Mouse (Mus musculus) c-Kit-positive CD71-positive TER-119-negative erythroid progenitor cells, embryonic 14.5 days (primary cell): ENCODE data around the gene Prpsap2.

Experiments
- DNase-seq: peaks from one replicate; pipeline ENCODE4 v3.0.0-alpha.2; 2013; ENCODE audit warnings: low read depth

Prpsap2 gene

DNA sequence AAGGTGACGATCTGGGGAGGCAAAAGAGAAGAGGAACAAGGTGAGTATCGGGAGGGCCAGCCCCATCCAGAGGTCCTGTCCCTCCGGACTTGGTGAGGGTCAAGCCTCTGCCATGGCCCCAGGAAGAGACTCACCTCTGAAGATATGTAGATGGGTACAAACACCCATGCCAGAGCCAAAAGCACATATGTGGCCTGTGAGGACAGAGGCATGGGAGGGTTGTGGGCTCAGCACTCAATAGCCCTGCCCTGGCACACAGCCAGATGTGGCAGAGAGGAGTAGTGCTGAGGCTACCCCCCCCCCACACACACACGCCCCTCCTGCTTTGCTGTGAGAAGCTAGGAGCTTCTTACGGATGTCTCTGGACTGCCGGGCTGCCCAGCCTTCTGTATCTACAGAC is 46.8 kb downstream of the Prpsap2 start:
- DNase-seq, result no peak

DNA sequence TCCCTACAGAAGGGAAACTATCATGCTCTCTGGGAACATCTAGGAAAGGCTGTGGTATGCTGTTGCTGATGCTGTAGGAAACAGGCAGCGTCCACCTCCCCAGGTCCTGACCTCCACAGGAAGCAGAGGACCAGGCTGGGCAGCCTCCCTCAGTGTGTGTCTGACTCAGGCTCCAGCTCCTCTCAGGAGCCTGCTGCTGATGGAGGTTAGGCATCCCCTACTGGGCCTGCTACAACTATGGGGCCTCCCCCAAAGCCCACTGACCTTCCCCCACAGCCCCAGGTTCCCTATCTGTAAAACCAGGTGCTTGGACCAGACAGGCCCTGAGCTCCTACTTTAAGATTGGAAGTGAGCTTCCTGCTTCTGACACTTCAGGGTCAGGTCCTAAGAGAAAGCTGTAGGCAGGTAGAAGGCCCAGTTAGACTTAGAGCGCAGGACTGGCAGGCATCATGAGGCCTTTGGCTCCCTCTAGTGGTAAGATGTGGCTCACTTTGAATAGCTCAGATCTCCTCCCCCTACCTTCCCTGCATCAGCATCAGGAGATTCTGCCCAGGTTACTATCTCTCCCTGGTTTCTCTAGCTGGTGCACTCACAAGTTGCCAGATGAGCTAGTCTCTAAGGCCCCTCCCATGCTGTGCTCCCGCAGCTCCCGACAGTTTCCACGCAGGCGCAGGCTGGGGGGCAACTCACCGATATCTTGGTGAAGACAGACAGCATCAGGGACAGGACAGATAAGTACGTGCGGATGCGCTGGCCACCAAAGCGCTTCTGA is 47.4 kb downstream of the Prpsap2 start:
- peak; percentile 76 for DNase-seq

DNA sequence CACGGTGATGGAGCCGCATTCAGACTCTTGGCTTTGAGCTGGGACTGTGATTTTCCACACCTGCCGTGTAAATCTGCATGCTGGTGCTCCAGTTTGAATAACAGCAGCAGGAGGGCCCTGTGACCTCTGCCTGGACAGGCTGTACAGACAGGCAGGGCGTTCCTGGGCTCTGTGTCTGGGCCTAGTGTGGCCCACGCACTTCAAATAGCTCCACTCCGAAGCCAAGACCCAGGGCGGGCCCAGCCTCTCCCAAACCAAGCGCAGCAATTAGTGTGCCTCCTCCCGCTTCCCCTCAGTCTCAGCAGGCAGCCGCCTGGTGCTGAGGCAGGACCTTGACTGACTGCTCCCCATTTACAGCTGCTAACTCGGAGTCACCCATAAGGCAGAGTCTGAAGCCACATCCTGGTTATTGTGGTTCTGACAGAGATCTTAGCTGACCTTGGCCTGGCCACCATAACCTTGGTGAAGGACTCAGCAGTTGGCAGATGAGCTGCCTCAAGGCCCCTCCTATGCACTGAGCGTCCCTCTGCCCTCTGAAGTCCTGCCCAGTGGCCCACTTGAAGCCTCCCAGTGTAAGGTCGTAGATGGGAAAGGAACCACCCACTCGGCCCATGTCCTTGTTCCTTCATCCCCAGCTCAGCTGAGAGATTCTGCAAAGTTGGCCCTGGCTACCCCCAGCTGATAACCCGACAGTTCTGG is 48.6 kb downstream of the Prpsap2 start:
- DNase-seq, result no peak

DNA sequence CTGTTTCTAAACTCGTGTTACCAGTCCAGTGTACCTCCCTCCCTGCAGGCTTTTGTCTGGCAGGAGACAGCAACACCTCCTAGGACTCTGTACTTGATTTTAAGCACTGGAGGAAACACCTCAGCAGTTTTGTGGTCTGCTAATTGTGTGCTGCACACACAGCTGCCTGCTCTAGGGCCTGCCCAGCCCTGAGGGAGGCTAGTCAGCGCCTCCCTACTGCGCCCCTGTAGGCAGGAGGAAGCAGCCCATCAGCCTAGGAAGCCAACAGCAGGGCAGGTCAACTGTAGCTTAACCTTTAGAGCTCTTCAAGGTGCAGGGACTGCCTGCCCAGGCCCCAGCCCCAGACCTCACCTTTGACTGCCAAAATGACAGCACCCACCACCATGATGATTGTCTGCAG is 53.0 kb downstream of the Prpsap2 start:
- no peak for DNase-seq

DNA sequence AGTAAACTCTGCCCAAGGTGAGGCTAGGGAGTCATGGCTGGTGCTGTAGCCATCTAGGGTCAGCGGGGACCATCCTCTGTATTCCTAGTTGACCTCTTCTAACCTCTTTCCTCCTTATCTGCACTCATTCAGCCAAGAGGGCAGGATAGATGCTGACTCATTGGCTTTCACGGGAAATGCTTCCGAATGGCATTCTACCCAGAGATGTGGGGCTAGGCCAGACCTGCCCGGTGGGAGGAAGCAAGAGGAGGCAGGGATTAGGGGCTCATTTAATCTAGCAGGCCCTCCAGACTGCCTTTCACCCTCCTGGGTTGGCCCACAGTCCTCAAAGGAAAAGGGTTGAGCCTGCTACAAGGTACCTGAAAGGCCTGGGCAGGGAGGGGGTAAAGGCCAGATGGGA is 55.7 kb downstream of the Prpsap2 start:
- no peak for DNase-seq

DNA sequence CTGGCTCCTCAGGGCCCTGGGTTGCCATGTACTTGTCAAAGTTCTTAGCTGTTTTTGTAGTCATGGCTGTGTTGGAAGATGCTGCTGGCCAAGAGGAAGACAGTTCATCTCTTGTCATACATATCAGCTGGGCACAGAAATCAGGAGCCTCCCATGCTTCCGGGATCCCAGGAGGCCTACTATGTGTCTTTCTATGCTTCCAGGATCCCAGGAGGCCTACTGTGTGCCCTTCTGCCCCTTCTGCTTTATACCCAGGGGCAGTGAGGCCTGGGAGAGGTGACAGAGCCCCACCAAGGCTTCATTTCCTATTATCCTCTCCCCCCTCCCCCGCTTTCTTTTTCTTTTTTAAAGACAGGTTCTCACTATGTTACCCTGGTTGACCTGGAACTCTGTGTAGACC is 56.3 kb downstream of the Prpsap2 start:
- no peak for DNase-seq

DNA sequence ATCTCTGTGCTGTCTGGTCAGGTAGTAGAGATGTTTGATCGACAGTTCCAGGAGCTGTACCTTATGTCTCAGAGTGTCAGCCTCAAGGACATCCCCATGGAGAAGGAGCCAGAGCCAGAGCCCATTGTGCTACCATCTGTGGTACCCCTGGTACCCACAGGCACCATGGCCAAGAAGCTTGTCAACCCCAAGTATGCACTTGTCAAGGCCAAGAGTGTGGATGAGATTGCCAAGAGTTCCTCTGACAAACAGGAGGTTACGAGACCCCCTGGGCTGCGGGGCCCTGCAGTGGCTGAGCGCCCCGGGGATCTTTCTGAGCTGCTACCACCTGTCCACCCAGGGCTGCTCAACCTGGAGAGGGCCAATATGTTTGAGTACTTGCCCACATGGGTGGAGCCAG is 59.4 kb downstream of the Prpsap2 start:
- DNase-seq, result no peak

DNA sequence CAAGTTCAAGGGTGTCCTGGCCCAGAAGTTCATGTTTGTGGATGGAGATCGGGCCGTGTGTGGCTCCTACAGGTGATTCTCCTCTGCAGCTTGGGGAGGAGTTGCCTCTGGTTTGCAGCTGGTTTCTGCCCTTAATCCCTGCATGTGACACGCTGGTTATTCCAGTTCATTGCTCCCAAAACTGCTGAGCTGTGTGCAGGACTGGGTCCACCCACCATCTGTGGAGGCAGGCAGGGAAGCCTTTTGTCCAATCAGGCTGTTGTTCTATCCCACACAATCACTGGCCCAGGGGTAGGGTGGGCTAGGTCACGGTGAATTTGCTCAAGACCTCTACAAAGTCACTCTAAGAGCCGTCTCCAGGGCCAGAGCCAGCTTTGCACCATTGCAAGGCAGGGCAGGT is 60.2 kb downstream of the Prpsap2 start:
- DNase-seq, result no peak

DNA sequence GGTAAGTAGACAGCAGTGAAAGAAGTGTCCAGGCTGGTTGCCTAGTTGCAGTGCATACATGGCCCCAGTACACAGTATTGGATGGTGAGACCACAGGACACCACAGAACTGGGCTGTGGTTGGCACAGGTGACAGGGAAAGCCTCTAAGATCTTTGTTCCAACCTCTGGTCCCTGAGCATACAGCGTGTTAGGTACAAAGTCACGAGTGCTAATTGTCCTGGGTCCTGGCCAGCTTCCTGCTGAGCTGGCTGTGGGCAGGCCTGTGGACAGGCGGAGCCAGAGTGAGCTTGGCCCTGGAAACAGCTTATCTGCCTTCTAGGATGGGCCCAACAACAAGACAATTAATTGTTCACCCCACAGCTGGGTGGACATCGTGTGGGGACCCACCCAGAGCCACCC is 62.0 kb downstream of the Prpsap2 start:
- DNase-seq, result no peak

DNA sequence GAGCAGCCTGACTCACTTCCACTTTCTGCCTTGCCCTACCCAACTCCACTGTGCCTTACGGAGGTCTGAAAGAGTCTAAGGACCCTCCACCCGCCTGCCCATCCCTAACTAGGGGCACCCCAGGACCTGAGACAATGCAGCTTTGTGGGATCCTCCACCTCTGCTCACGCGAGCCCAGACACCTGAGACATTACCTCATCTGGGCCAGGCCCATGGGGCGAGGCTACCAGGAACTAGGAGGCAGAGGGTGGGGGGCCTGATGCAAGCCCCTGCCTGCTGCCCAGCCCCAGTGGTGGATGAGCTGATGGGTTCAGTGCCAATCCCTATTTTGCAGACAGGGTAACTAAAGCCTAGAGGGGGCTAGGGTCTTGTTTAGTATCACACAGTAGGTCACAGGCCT is 62.4 kb downstream of the Prpsap2 start:
- no peak for DNase-seq

DNA sequence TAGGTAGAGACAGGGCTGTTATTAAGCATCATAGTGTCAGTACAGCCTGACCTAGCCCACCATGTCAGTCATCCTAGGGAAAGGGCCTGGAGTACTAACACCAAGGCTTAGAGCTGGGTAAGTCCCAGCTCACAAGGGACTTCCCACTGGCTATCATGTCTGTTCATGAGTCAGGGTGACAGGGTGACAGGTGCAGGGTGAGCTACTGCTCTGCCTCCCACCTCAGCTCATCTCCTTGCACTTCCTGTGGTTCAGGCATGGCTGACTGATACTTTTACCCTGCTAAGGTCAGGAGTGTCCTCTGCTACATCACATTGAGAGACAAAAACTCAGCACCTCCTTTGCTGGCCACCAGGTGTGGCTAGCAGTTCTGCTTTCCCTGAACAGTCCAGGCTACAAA is 63.0 kb downstream of the Prpsap2 start:
- no peak for DNase-seq

DNA sequence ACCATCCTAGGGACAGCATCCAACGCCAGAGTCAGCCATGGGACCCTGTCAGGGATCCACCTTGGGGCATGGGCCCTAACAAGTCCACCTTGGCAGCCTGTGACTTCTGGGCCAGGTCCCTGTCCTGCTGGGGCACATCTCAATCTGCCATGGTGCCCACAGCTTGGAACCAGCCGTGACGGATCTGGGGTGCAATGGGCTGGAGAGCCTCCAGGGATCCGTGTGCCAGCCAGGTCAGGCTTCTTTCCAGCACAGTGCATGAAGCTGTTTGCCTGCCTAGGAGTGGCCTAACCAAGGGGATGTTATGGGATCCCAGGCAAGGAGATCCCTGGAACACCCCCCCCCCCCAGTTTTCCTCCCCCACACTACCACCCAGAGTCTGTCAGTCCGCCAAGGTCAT is 68.9 kb downstream of the Prpsap2 start:
- no peak for DNase-seq

DNA sequence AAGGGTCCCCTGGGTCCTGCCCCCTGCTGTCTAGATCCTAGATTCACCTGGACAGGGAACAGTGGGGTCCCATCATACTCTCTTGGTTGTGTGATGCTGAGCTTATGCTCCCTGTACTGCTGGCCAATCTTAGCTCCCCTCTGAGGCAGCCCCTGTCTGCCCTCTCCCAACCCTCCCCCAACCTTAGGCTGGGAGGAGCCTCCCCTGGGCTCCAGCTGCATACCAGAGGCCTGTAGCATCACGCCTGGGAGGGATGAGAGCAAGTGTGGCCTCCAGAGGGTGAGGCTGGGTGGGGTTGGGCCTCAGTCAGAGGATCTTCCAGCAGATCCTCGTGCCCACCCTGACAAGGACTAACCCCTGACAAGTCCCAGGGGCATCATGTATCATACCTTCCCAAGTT is 74.3 kb downstream of the Prpsap2 start:
- DNase-seq, result no peak

DNA sequence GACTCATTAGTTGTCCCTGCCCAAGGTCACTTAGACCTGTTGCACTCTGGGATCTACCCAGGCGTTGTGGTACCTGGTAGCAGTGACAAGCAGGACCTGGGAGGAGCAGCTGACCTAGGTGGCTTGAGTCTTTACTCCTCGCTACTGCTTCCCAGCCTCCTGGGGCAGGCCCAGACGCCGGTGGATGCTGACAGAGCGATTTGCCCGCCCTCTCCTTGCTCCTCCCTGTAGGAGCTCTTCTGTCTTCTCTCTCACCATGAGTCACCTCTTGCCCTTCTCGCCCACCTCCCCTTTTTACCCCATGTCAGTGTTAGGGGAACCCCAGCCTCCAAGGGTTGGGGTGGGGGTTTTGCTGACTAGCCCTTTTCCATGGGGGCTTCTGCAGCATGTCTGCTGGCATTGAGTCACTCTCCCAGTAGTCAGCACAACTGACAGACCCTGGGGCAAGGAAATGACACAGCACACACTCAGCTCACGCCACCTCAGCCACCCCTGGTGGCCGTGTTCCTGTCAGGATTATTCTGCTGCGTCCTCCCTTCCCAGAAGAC is 74.9 kb downstream of the Prpsap2 start:
- no peak for DNase-seq

DNA sequence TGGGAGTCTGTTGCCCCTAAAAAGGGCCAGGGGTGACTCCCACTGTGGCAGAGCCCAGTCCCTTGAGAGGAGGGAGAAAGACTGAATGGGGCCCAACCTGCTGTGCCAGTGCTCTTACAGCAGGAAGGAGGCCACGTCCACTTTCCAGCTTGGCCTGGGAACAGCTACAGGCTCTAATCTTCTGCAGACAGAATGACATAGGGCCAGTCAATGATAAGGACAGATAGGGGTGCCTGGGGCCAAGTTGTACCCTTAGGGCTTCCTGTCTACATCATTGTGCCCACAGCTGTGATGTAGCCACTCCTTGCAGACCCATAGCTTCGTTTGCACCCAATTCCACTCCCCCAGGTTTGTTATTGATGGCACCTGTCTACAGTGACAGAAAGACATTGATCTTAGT is 75.7 kb downstream of the Prpsap2 start:
- peak; percentile 44 for DNase-seq

DNA sequence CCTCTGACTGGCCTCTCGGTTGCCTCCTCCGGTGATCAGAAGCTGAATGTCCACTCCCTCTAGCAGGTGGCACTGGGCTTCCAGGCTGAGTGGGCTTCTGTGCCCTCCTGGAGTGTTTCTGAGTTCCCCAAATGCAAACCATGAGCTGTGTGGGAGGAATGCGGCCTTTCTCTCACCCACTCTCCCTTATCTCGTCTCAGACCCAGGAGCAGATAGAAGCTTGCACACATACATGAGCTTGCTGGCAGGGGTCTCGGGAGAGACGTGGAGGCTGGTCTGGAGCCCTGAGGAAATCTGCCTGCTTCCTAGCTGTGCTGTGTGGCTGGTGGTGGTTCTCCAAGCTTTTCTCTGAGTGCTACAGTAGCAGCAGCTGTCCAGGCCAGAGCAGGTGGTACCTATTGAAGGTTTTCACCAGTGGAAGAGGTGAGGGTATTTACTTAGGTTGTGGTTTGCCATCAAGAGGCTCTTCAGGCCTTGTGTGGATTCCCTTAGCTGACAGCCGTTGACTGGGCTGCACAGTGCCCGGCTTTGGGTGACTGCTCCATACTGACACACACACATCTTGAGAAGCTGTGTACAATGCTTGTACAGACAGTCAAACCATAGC is 76.7 kb downstream of the Prpsap2 start:
- no peak for DNase-seq

DNA sequence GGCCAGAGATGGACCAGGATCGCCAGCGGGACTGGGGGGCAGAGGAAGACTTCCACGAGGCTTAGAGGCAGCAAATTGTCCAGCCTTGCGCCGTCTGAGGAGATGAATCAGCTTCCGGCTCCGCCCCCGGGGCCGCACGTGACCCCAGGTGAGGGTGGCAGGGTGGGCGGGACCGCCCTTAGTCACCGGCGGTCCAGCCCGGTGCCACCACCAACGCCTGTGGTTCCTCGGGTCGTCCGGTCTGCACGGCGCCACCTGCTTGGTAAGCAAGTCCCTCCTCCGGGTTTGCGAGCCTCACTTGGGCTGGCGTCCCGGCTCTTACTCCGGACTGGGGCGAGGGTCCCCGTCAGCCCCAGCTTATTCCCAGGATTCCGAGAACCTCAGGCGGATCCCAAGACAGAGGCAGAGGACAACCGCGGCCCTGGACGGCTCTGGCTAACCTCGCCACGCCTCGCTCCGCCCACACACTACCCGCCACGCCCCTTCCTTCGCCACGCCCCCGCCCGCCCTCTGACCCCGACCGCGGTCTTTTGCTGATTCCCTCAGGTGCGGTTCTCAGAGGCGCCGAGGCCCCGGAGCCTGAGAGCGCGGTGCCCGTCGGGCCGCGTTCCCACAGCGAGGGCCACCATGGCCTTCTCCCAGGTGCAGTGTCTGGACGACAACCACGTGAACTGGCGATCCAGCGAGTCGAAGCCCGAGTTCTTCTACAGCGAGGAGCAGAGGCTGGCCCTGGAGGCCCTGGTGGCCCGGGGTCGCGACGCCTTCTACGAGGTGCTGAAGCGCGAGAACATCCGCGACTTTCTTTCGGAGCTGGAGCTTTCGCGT is 77.8 kb downstream of the Prpsap2 start, which contains the start of gene Fam83g:
Gene Fam83g (plus strand): TSS at position 185 of the 825 bp plus-strand sequence.
- DNase-seq, result peak; percentile 53
